Mouse (Mus musculus) layer of hippocampus, postnatal 10 days (tissue): ENCODE measurements around the gene Rad23a. TPM values are rescaled to one million over a fixed set of nuclear protein-coding genes. Genes with fewer than 3 reads are reported as not detected.
A peak's percentile ranks its signal among the peaks of the same experiment; 100 is the strongest.

Source experiments
- DNase-seq, 2 experiments: peaks; one replicate each; pipeline ENCODE4 v3.0.0; 2021; ENCODE audit warnings: low spot score in 2 of 2
- microRNA-seq, 2 experiments: library from miRNA; unstranded; fragments of <30 nt; microRNA quantifications; one replicate each; pipeline ENCODE4 v1.2.0; 2021
- total RNA-seq, 2 experiments: library from RNA; stranded (reverse); gene quantifications; 2 replicates each; pipeline ENCODE4 v1.2.3; 2021

The Rad23a gene
- total RNA-seq, 2 experiments from 2014 or later: 55.5 to 64.9 TPM

- peak in 1 of 2 experiments; percentile 85 for DNase-seq
Observed at GRCm38 (mm10) chr8:84789855-84790486, 50.5 kb downstream of the Rad23a start.

- DNase-seq: no peak
Observed at GRCm38 (mm10) chr8:84789345-84789744, 51.1 kb downstream of the Rad23a start.

- peak; percentile 72 to 75 for DNase-seq
Observed at GRCm38 (mm10) chr8:84788896-84789295, 51.6 kb downstream of the Rad23a start.

- DNase-seq: peak; percentile 67 to 73
Observed at GRCm38 (mm10) chr8:84787523-84788302, 52.8 kb downstream of the Rad23a start.

- DNase-seq: no peak
Observed at GRCm38 (mm10) chr8:84786801-84787467, 53.5 kb downstream of the Rad23a start.

- DNase-seq: peak; percentile 73 to 75
Observed at GRCm38 (mm10) chr8:84785756-84786677, 54.4 kb downstream of the Rad23a start.

- DNase-seq: no peak
Observed at GRCm38 (mm10) chr8:84785506-84785755, 55.0 kb downstream of the Rad23a start.

- peak in 1 of 2 experiments; percentile 67 for DNase-seq
Observed at GRCm38 (mm10) chr8:84784681-84785505, 55.6 kb downstream of the Rad23a start.

Small RNA genes within 50 kb of the gene (microRNA-seq; reads per million reads assigned to microRNA genes)
- gene Mir7069: 9.6 to 11.8 reads per million in 2 experiments

Other genes with a start within 250 kb of the Rad23a start
- gene Ier2, start 177.8 kb downstream of the Rad23a start, total RNA-seq: 10 to 100 TPM; 10.8 to 12.7 TPM
- gene Trmt1, start 154.4 kb downstream of the Rad23a start, total RNA-seq: 100 to 1,000 TPM in 1 of 2 experiments, 10 to 100 TPM in 1; 99.8 to 105 TPM
- gene Nacc1, start 152.8 kb downstream of the Rad23a start, total RNA-seq: 10 to 100 TPM; 73.7 to 75.3 TPM
- 1 to 10 TPM; 4.0 to 5.4 TPM for gene Lyl1, start 139.2 kb downstream of the Rad23a start, total RNA-seq
- gene G430095P16Rik, start 117.7 kb downstream of the Rad23a start, total RNA-seq: not detected
- gene Nfix, start 40.3 kb downstream of the Rad23a start, total RNA-seq: 100 to 1,000 TPM; 607 to 678 TPM
- gene Dand5, start 17.8 kb downstream of the Rad23a start, total RNA-seq: 1 to 10 TPM; 6.7 to 7.4 TPM
- gene Gadd45gip1, start 9.1 kb downstream of the Rad23a start, total RNA-seq: 10 to 100 TPM; 18.6 to 19.8 TPM
- gene Calr, start 6.3 kb upstream of the Rad23a start, total RNA-seq: 100 to 1,000 TPM; 444 to 464 TPM
- 10 to 100 TPM; 63.2 to 65.0 TPM for gene Farsa, start 16.3 kb upstream of the Rad23a start, total RNA-seq
- gene Syce2, start 31.4 kb upstream of the Rad23a start, total RNA-seq: 10 to 100 TPM; 33.5 to 39.1 TPM
- 10 to 100 TPM; 31.5 to 33.0 TPM for gene Gcdh, start 53.3 kb upstream of the Rad23a start, total RNA-seq
- not detected for gene Klf1, start 61.3 kb upstream of the Rad23a start, total RNA-seq
- 1 to 10 TPM; 4.2 to 5.2 TPM for gene Dnase2a, start 67.9 kb upstream of the Rad23a start, total RNA-seq
- gene Mast1, start 96.7 kb upstream of the Rad23a start, total RNA-seq: 100 to 1,000 TPM; 162 to 169 TPM
- 1 to 10 TPM; 3.1 to 3.6 TPM for gene Rtbdn, start 106.3 kb upstream of the Rad23a start, total RNA-seq
- not detected for gene Gm49661, start 128.8 kb upstream of the Rad23a start, total RNA-seq
- 100 to 1,000 TPM; 492 to 505 TPM for gene Prdx2, start 128.9 kb upstream of the Rad23a start, total RNA-seq
- gene Rnaseh2a, start 129.1 kb upstream of the Rad23a start, total RNA-seq: 10 to 100 TPM; 36.8 to 44.3 TPM
- 10 to 100 TPM; 33.7 to 34.2 TPM for gene Junb, start 138.1 kb upstream of the Rad23a start, total RNA-seq
- gene Hook2, start 149.9 kb upstream of the Rad23a start, total RNA-seq: 10 to 100 TPM; 14.5 to 15.1 TPM
- not detected for gene Best2, start 173.9 kb upstream of the Rad23a start, total RNA-seq
- gene Asna1, start 184.6 kb upstream of the Rad23a start, total RNA-seq: 100 to 1,000 TPM; 110 to 119 TPM
- 100 to 1,000 TPM; 151 to 155 TPM for gene Trir, start 186.2 kb upstream of the Rad23a start, total RNA-seq
- gene Tnpo2, start 196.2 kb upstream of the Rad23a start, total RNA-seq: 100 to 1,000 TPM; 125 to 160 TPM
- 10 to 100 TPM; 55.4 to 64.6 TPM for gene Fbxw9, start 219.4 kb upstream of the Rad23a start, total RNA-seq
- gene Gm5741, start 227.3 kb upstream of the Rad23a start, total RNA-seq: not detected
- 10 to 100 TPM; 59.9 to 72.1 TPM for gene Dhps, start 231.1 kb upstream of the Rad23a start, total RNA-seq
- gene Wdr83os, start 240.1 kb upstream of the Rad23a start, total RNA-seq: 10 to 100 TPM; 60.8 to 61.8 TPM
- 10 to 100 TPM; 26.5 to 30.8 TPM for gene Wdr83, start 240.6 kb upstream of the Rad23a start, total RNA-seq
- gene Man2b1, start 242.6 kb upstream of the Rad23a start, total RNA-seq: 10 to 100 TPM; 32.7 to 40.1 TPM